Mouse (Mus musculus): ENCODE results near the gene Lck. TPM values are rescaled to one million over a fixed set of nuclear protein-coding genes. Genes with fewer than 3 reads are reported as not detected.

Gene Lck
- total RNA-seq, 2 experiments from 2014 or later, result not detected

- Histone ChIP-seq H3K27ac (no peak overlapping the region), H3K4me3 (no peak overlapping the region)
- no peak for DNase-seq
- intact Hi-C loops (cut with DNase I), result no loop called here
- TF ChIP-seq CTCF (IDR thresholded peaks at IDR 0.05), result no peak
These were observed 37.0 kb upstream of the Lck start for GRCm38 (mm10) chr4:129610472-129610871.

DNA sequence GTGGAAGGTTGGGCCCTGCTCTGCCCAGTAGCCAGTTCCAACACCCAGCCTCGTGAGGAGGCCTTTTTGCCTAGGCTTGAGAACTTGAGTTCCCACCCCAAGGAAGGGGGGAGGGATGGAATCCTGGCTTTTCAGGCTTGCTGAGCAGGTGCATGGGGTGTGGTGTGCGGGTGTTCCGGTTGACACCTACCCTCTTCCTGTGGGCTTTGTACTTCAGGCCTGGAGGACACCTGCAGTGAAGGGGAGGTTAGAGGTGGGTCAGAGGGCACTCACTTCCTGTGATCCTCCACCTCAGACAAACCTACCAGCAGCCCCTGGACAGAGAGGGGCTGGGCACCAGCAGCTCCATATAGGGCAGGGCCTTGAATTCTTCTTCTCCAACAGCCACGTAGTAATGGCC, 36.6 kb upstream of the Lck start:
- no peak for DNase-seq
- TF ChIP-seq CTCF (IDR thresholded peaks at IDR 0.05), result no peak
- intact Hi-C loops (cut with DNase I), result no loop called here
- H3K4me3 ChIP-seq, result no peak overlapping the region
- no peak overlapping the region for H3K27ac ChIP-seq

DNA sequence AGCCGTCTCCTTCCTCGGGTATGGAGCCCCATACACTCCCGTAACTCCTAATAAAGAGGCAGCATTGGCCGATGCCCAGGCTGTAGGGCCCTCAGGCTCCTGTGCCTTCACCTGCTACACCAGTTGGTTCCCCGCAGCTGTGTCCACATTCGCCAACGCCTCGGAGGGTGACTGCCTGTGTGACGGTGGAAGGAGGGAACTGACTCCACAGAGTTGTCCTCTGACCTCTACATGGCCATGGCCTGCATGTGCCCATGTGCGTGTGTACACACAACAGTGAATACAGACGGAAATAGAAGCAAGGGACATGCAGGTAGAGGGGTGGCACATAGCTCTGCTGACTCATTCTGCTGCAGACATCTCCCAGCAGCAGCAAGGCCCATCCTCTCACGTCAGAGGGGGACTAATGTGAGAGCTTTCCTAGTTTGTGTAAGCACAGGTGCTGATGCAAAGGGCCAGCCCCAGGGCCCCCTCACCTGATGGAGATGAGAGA, 35.7 kb upstream of the Lck start:
- intact Hi-C loops (cut with DNase I), result loop anchor here (2.0 to 10.0 kb wide), 4 partner anchors 24 to 114 kb away; partner anchors contain the start of genes Fam229a and Tssk3

GRCm38 (mm10) chr4:129608426-129609025, 35.1 kb upstream of the Lck start:
- peak; percentile 85 for TF ChIP-seq CTCF (IDR thresholded peaks at IDR 0.05)

More for the DNA sequence above, 35.7 kb upstream of the Lck start:
- Histone ChIP-seq H3K27ac (no peak overlapping the region), H3K4me3 (no peak overlapping the region)
- DNase-seq, result no peak
- no peak for TF ChIP-seq CTCF (IDR thresholded peaks at IDR 0.05)

GRCm38 (mm10) chr4:129600233-129601158, 27.1 kb upstream of the Lck start, which contains the start of the genes Eif3i and Tmem234:
Gene Eif3i (minus strand): TSS chr4:129600648.
Gene Tmem234 (plus strand): TSS chr4:129600668.
- intact Hi-C loops (cut with DNase I), result loop anchor here (1.0 to 10.0 kb wide), 2 partner anchors 40 to 106 kb away; partner anchors contain the start of genes Fam229a and Tssk3
- Histone ChIP-seq H3K27ac (peak within 1 kb of the TSS; percentile 92), H3K4me3 (peak within 1 kb of the TSS; percentile 96)
- peak; percentile 89 for DNase-seq
- peak; percentile 2; the same call in 1 of the 2 replicates for TF ChIP-seq CTCF (IDR thresholded peaks at IDR 0.05)

More at GRCm38 (mm10) chr4:129608426-129609025, 35.1 kb upstream of the Lck start:
- intact Hi-C loops (cut with DNase I), result loop anchor here (2.0 to 10.0 kb wide), 4 partner anchors 24 to 114 kb away; partner anchors contain the start of genes Fam229a and Tssk3
- peak; percentile 83 for DNase-seq
- H3K27ac ChIP-seq, result peak overlapping the region; percentile 59
- no peak overlapping the region for H3K4me3 ChIP-seq

- intact Hi-C loops (cut with DNase I), result no loop called here
- no peak for TF ChIP-seq CTCF (IDR thresholded peaks at IDR 0.05)
- H3K4me3 ChIP-seq, result no peak overlapping the region
- no peak for DNase-seq
- H3K27ac ChIP-seq, result no peak overlapping the region
These were observed 15.4 kb upstream of the Lck start for GRCm38 (mm10) chr4:129588865-129589264.

- no peak for DNase-seq
- TF ChIP-seq CTCF (IDR thresholded peaks at IDR 0.05), result no peak
- intact Hi-C loops (cut with DNase I), result no loop called here
- Histone ChIP-seq H3K27ac (no peak overlapping the region), H3K4me3 (no peak overlapping the region)
These were observed 13.5 kb upstream of the Lck start for GRCm38 (mm10) chr4:129586943-129587342.

- Histone ChIP-seq H3K4me3 (peak overlapping the region; percentile 74), H3K27ac (no peak overlapping the region)
- TF ChIP-seq CTCF (IDR thresholded peaks at IDR 0.05), result no peak
- intact Hi-C loops (cut with DNase I), result loop anchor here (2.0 kb wide), 1 partner anchor 23 kb away; no protein-coding TSS in a partner anchor
- no peak for DNase-seq
These were observed 12.3 kb upstream of the Lck start for GRCm38 (mm10) chr4:129585773-129586172.

- Histone ChIP-seq H3K27ac (peak overlapping the region; percentile 80), H3K4me3 (peak overlapping the region; percentile 74)
- DNase-seq, result peak; percentile 87
- TF ChIP-seq CTCF (IDR thresholded peaks at IDR 0.05), result peak; percentile 83
- intact Hi-C loops (cut with DNase I), result loop anchor here (2.0 kb wide), 1 partner anchor 24 kb away; no protein-coding TSS in a partner anchor
These were observed 11.6 kb upstream of the Lck start for GRCm38 (mm10) chr4:129584884-129585608.

DNA sequence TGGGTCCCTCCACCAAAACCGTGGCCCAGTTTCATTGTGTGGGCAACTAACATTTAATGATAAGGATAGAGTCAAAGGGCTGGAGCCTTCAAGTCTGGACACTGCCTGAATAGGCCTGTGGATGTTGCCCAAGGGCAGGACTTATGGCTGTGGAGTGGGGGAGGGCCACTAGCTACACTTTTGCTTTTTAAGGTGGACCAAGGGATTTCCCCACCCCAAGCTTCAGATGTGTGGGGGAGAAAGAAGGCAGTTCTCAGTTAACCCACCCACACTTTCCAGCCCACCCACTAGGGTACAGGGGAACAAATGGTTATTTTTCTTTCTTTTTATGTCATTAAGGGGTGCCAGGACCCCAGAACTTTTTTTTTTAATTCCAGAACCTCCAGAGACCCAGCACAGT, 10.9 kb upstream of the Lck start:
- intact Hi-C loops (cut with DNase I), result loop anchor here (2.0 kb wide), 1 partner anchor 24 kb away; no protein-coding TSS in a partner anchor
- Histone ChIP-seq H3K4me3 (peak overlapping the region; percentile 74), H3K27ac (peak overlapping the region; percentile 80)
- no peak for TF ChIP-seq CTCF (IDR thresholded peaks at IDR 0.05)
- DNase-seq, result no peak

GRCm38 (mm10) chr4:129582251-129582650, 8.8 kb upstream of the Lck start:
- intact Hi-C loops (cut with DNase I), result no loop called here
- Histone ChIP-seq H3K27ac (no peak overlapping the region), H3K4me3 (no peak overlapping the region)
- no peak for DNase-seq
- no peak for TF ChIP-seq CTCF (IDR thresholded peaks at IDR 0.05)

DNA sequence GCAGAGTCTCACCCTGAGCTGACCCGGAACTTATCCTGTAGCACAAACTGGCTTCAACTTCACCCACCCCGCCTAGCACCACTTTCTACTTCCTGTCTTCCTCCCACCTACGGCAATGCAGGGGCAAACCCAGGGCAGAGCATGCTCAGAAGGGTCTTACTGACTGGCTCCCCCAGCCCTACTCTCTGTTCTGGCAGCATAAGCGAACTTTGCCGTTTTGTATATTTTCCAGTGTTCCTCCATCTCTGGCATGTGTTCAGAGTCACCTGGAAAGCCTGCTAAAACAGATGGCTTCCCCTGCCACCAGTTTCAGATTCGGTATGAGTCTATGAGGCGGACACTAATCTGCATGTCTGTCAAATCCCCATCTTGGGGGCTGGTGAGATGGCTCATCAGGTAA, 6.9 kb upstream of the Lck start:
- intact Hi-C loops (cut with DNase I), result no loop called here
- no peak for TF ChIP-seq CTCF (IDR thresholded peaks at IDR 0.05)
- H3K4me3 ChIP-seq, result no peak overlapping the region
- DNase-seq, result no peak
- H3K27ac ChIP-seq, result no peak overlapping the region

Data from gastrocnemius, adult 2 months (tissue).